Mouse (Mus musculus) left cerebral cortex, adult 11 months (tissue): Measurements from ENCODE around the gene Tiam1.

ENCODE experiments used
- DNase-seq: peaks from one replicate; pipeline ENCODE4 v3.0.0; 2022; ENCODE audit warnings: low spot score

Gene Tiam1

DNA sequence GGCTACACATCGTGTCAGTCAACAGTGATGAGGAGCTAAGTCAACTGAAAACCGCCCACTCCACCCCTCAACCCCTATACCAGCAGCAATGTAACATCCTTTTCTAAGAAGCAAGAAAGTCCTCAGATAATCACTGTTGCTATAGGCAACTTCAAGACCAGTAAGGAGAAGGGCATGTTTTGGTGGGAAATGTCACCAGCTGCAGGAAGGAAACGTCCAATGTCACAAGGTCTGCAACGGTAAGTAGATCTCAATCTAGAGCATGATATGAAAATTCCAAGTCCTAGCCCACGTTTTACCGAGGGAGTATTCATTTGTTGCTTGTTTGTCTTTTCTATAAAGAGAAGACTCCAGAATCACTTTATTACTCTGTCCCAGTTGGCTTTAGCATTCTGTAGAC lies 95.7 kb downstream of the Tiam1 start:
- DNase-seq = no peak

DNA sequence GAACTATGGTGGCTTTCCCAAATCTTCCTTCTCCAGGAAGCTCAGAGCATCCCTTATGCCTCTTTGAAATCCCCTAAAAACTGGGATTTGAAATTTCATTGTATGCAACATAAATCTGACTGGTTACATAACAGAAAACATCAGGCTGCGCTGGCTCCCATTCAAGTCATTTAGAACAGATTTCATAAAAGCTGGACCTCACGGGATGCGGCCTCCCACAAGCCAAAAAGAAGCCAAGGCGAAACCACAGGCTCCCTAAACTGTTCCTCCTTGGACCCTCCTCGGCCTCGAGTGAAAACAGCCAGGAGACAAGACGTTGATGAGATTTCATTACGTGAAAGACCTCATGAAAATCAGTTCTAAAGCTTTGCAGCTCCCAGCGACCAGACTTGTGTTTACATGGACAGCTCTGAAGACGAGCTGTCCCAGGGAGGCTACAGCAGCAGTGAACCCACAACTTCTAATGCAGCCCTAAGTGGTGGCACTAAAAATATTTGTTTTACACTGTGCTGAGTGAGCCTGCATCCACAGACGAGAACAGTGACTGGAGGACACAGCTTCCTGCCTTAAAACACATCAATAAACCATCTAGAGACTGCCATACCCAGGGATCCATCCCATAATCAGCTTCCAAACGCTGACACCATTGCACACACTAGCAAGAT lies 96.9 kb downstream of the Tiam1 start:
- DNase-seq = no peak

GRCm38 (mm10) chr16:90045611-90046010 lies 98.0 kb downstream of the Tiam1 start:
- DNase-seq = no peak

GRCm38 (mm10) chr16:90044004-90044754 lies 99.4 kb downstream of the Tiam1 start:
- no peak for DNase-seq

DNA sequence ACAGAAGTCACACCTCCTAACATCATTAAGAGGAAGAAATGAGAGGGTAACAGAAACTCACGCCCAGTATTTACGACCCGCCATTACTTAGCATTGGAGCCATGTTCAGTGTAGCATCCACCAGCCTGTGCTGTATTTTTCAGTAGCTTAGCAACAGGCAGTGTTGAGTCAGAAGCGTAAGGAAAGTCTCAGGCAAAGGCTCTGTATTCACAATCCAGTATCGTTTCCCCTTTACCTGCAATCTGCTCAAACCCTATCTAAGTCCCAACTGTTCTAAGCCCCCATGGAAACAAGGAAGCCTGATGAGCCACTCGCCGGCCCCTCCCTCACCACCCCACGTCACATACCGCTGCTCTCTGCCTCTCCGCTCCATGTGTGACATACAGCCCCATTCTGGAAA lies 100.7 kb downstream of the Tiam1 start:
- DNase-seq = no peak

GRCm38 (mm10) chr16:90042386-90042785 lies 101.2 kb downstream of the Tiam1 start:
- no peak for DNase-seq

DNA sequence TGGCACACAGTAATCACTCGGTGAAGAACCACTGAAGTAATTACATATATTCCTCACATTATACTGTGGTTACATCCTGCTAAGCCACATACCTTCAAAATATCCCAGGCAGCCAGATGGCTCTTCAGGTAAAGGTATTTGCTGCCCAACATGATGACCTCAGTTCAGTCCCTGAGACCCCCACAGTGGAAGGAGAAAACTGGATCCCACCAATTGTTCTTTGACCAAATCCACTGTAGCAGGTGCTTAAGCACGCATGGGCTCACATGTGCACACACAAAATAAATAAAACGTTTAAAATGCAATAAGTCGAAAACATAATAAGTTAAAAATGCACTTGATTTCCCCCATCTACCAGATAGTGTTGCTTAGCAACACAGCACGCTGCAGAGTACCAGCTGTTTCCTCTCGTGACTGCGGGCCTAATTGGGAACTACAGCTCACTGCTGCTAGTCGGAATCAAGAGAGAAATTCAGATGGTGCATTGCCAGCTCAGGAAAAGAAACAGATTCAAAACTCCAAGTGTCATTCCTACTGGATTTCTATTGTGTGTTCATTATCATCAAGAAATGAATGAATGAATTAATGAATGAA lies 102.7 kb downstream of the Tiam1 start:
- DNase-seq = no peak

DNA sequence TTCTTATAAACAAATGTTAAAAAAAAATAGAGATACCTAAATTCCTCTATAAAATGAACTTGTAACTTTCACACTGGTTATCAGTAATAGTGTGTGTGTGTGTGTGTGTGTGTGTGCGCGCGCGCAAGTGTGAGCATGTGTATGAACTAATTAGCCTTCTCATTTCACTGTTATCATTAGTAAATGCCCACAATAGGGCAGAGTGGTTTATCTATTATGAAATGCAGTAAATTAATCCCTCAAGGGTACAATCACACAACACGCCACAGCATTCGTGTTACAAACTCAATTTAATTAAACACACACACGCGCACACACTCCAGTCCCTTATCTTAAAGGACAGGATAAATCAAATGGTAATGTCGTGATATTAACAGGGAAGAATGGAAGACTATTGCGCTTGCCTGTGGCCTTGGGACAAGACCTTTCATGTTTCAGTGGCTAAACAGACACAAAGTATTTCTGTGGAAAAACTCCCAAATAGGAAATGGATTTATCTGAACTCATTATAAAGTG lies 107.9 kb downstream of the Tiam1 start:
- no peak for DNase-seq

DNA sequence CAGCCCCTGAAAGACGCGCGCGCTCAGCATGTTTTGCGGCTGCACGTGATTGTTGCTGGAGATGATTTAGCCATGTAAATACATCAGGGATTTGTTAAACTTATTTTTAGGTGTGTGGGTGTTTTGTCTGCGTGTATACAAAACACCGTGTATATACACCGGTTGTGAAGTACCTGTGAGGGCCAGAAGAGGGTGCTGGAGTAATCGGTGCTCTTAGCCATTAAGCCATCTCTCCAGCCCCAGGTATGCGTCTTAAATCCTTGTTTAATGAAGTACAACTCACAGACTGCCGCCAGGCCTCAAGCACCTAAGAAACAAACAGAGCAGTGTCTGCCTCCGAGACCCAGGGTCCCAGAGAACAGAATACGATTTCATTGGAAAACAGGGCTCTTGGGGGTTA lies 113.2 kb downstream of the Tiam1 start:
- no peak for DNase-seq

DNA sequence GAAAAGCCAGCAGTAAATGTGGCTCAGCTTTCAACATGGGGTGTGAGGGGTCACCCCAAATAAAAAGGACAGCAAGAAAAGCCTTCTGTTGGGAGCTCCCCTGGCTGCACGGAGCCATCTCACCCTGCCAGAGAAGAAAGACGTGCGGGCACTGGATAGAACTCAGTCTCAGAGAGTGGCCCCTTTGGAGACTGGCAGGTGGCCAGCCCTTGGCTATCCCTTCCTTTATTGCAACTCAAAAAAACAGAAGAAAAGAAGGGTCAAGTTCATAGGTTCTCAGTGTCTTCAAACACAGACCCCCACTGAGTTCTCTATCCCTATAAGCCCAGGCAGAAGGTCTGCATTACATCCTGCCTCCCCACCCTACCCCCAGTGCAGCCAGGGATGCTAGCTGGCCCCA lies 115.7 kb downstream of the Tiam1 start:
- no peak for DNase-seq

DNA sequence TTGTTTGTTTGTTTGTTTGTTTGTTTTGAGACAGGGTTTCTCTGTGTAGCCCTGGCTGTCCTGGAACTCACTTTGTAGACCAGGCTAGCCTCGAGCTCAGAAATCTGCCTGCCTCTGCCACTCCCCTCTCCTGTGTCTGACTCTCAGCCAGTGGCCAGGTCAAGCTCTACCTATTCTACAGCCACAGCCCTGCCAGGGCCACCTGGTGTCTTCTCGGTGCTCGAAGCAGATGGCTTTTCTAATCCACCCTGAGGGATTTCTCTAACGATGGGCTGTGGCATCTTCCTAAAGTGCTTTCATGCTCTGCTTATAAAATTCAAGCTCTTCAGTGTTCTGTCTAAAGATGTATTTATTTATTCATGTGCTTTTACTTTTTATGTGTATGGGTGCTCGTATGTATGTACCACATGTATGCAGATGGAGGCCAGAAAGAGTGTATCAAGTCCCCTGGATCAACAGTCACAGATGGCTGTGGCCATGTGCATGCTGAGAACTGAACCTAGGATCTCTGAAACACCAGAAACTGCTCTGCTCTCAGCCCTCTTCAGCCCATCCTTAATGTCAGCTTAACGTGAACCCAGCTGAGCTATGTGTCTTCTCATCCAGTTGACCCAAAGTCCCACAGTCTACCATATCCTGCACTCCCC lies 117.9 kb downstream of the Tiam1 start:
- no peak for DNase-seq

GRCm38 (mm10) chr16:90023665-90024010 lies 119.9 kb downstream of the Tiam1 start:
- no peak for DNase-seq

- no peak for DNase-seq
Observed at GRCm38 (mm10) chr16:90022932-90023664, 120.5 kb downstream of the Tiam1 start.

- no peak for DNase-seq
Observed at GRCm38 (mm10) chr16:90016046-90016445, 127.5 kb downstream of the Tiam1 start.

DNA sequence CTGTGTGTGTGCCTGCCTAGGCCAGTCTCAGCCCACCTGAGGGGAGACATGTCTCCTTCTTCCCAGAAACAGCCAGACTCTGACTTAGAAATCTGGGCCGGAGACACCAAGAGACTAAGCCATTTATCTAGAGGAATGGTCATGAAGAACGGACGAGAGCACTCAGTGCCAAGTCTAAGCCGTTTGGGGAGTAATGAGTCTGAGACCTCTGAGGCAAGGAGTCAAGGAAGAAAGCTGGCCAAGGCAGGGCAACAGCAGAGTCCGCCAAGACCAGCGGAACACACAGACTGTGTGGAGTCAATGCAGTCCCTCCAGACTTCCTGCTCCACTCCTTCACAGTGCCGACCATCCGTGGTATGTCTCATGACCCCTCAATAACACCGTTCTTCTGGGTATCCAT lies 129.0 kb downstream of the Tiam1 start:
- DNase-seq = no peak

DNA sequence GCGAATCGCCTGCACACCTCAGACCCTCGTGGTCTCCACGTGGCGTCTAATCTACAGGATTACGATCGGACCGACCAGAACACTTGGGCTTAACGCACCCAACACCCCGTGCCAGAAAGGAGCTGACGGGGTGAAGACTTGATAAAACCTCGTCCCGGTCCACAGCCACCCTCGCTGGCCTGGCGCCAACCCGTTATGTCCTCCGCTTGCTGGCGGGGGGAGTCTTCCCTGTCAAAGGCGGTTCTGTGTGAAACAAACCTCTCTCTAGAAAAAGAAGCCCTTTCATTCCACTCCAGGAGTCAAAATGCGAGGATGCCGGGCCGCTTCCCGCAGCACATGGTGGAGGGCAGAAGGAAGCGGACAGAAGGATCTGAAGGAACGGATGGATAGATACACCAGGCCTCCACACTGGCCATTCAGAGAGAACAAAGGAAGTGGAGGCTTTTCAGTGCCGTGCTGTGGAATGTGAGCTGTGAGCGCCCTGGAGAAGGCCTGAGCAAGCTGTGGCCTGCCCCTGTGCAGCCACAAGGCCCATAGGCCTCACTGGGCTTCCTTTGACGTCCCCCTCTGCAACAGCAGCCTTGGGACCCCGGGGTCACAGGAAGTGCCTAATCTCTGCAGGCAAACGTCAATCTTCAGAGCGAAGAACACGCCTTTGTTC lies 131.9 kb downstream of the Tiam1 start:
- no peak for DNase-seq

DNA sequence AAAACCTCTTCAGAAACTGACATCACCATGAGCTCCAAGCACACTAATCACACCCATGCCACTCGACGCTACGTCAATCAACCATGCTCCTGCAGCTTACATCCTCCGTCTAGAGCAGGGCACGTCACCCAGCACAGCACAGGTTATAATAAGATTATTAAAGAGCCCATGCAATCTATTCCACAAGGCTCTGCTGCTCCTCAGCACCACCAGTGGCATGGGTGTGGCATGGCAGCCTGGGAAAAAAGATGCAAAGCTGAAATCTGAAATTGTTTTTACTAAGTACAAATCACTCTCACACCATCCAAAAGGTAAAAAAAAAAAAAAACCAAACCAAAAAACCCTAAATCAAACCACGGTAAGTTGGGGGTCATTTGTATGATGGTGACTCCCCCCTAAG lies 135.1 kb downstream of the Tiam1 start:
- DNase-seq = no peak

- DNase-seq = no peak
Observed at GRCm38 (mm10) chr16:90007391-90007977, 136.1 kb downstream of the Tiam1 start.

DNA sequence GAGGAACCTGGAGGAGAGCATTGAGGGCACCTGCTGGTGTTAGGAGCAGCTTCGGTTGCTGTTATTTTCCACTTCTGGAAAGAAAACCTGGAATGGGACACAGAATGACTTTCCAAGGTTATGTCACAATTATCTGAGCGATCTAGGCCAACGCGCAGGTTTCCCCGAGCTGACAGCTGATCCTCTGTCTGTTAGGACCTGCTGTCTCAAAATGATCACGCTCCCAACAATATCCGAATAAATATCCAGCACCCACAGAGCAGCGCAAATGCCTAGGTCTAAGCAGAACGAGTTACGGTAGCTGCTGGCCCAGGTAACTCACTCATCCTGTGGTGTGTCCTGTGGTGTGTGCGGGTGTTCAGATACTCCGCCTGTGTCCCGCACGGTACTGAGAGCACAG lies 140.0 kb downstream of the Tiam1 start:
- no peak for DNase-seq

DNA sequence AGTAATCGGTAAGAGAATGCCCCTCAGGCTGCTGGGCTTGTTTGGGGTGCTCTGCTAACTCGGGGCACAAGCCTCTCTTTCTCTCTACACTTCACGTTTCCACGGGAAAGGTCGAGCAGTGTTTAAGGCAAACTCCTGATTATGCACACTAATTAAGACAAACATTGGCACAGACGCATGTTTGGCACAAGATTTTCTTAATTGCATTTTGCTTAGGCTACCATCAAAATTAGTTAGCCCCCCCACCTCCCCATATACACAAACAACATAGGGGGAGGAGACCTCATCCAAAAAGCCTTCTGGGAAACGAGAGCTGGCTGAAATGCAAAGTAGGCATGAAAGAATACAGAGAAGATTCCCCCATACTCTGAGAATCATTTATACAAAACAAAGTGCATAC lies 148.4 kb downstream of the Tiam1 start:
- DNase-seq = no peak
